Mouse (Mus musculus): ENCODE data around the gene Mbd3.

DNA sequence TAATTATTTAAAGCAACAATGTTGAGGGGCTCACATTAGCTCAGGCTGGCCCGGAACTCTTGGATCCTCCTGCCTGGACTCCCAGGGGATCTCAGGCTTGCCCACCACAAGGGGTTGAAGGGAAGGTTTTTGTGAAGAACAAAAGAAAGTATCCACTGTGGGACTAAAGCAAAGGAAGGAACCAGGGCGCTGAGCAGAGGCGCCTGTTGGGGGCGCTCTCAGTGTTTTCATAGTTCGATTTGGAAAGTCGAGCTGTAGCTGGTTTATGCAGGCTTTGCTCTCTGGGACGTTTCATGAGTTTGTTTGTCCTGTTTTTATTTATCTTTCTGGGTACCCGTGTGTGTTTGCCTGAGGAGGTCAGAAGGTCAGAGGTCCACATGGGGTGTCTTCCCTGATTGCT lies 42.2 kb upstream of the Mbd3 start:
- TF ChIP-seq CTCF (IDR thresholded peaks at IDR 0.05; ENCODE audit: extremely low read depth, insufficient read depth, low read length) = no peak
- no peak for TF ChIP-seq POLR2A (IDR thresholded peaks at IDR 0.05; ENCODE audit: extremely low read depth, insufficient read depth, low read length)
